Mouse (Mus musculus) hindbrain, embryonic 14.5 days (tissue): ENCODE measurements around the gene Zw10. TPM values are rescaled to one million over a fixed set of nuclear protein-coding genes. Genes with fewer than 3 reads are reported as not detected.
A peak's percentile ranks its signal among the peaks of the same experiment; 100 is the strongest.

Source experiments
- ATAC-seq: fragments of 200-750 bp; cut with Nextera tagmentation; 2 replicates; pipeline ENCODE4 v1.8.0; 2017; ENCODE audit warnings: moderate number of reproducible peaks, mild to moderate bottlenecking, moderate TSS enrichment, moderate library complexity; ENCODE audit not compliant: low FRiP score
- DNase-seq: peaks from one replicate; pipeline ENCODE4 v3.0.0-alpha.2; 2015; ENCODE audit warnings: low spot score
- H3K27ac ChIP-seq: fragments of 300-500 bp; sonication (generic); 2 replicates; pipeline ENCODE4 v1.5.1; 2014; ENCODE audit warnings: mild to moderate bottlenecking, moderate library complexity
- H3K27me3 ChIP-seq: fragments of 300-500 bp; sonication (generic); 2 replicates; pipeline ENCODE4 v1.6.1; 2014; ENCODE audit warnings: mild to moderate bottlenecking, low read length, mixed read lengths; ENCODE audit not compliant: control insufficient read depth, insufficient read depth
- H3K36me3 ChIP-seq: fragments of 300-500 bp; sonication (generic); replicated peaks from 2 replicates; pipeline ENCODE4 v1.6.1; 2014; ENCODE audit not compliant: control insufficient read depth, insufficient read depth
- H3K4me1 ChIP-seq: fragments of 300-500 bp; sonication (generic); replicated peaks from 2 replicates; pipeline ENCODE4 v1.6.1; 2014; ENCODE audit warnings: antibody characterized with exemption, low read length, mixed read lengths; ENCODE audit not compliant: control insufficient read depth, insufficient read depth
- H3K4me2 ChIP-seq: fragments of 300-500 bp; sonication (generic); replicated peaks from 2 replicates; pipeline ENCODE4 v1.6.1; 2014; ENCODE audit warnings: mild to moderate bottlenecking, moderate library complexity
- H3K4me3 ChIP-seq: fragments of 300-500 bp; sonication (generic); replicated peaks from 2 replicates; pipeline ENCODE4 v1.5.1; 2014; ENCODE audit warnings: mild to moderate bottlenecking, low read length
- H3K9ac ChIP-seq: fragments of 300-500 bp; sonication (generic); 2 replicates; pipeline ENCODE4 v1.6.1; 2014
- H3K9me3 ChIP-seq: fragments of 300-500 bp; sonication (generic); 2 replicates; pipeline ENCODE4 v1.6.1; 2016; ENCODE audit warnings: low read length; ENCODE audit not compliant: control insufficient read depth
- WGBS: fragments of 180-500 bp; shearing (Covaris S2); extraction: QIAGEN DNeasy Blood & Tissue Kit; methylation state at CpG from one replicate; pipeline ENCODE4 v1.1.7; 2014; 5-methylcytosine and 5-hydroxymethylcytosine counted together
- polyA plus RNA-seq: library from polyadenylated mRNA; unstranded; fragments of >200 nt; fragmentation: Nextera tagmentation; extraction: Ambion mirVana; gene quantifications from 2 replicates; pipeline ENCODE4 v1.2.1, GENCODE M21; 2014

The Zw10 gene
- polyA plus RNA-seq, 1 experiment from 2014 or later, result 25.1 TPM

DNA sequence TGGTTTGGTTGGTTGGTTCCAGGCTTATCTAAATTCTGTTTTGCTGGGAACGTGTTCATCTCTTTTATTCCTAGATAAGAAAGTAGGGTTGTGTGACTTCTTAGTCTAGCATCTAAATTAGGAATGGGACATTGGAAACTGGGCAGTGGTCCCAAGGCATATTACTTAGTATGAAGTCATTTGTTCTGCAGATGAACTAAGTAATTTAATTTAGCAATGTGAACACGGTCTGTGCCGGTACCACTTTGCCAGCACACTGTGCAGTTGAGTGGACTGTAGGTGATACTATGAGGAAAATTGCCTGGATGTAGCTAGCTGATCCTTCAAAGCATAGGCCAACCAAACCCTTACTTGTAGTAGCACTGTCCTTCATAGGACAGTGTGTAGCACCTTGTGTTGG, 21.4 kb downstream of the Zw10 start:
- no peak overlapping the region for H3K4me3 ChIP-seq
- 88% methylated on average over 3 of the region's 3 CpGs for WGBS
- no peak overlapping the region for H3K9ac ChIP-seq
- no peaks in the 10 kb centered on the region for H3K9me3 ChIP-seq
- no peak overlapping the region for H3K27ac ChIP-seq
- no peaks in the 10 kb centered on the region for H3K4me1 ChIP-seq
- H3K4me2 ChIP-seq, result no peak overlapping the region
- no peak for DNase-seq
- H3K27me3 ChIP-seq, result no peaks in the 10 kb centered on the region
- no peak for ATAC-seq
- peaks cover 66% of the 10 kb centered on the region for H3K36me3 ChIP-seq

DNA sequence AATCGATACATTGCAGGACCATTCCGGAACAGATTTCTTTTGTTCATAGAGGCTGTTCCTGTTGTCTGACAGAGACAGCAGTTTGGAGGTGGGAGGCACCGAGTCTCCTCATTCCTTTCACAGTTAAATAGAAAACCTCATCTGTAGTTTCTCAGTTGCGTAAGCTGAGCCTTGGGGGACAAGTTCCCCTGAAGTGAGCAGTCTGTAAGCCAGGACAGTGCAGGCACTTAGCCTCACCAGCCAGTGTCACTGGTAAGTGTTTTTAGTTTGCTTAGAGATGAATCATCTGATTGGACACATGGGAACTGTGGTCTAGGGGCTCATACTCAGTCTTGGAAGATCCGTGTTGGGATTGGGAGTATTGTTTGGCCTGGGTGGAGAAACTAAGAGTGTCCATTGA, 25.7 kb downstream of the Zw10 start, which contains the start of gene Tmprss5:
Gene Tmprss5 (plus strand): TSS at position 154 of the 400 bp plus-strand sequence.
- DNase-seq (no peak), ATAC-seq (no peak)
- no peaks in the 10 kb centered on the region for H3K9me3 ChIP-seq
- no peaks in the 10 kb centered on the region for H3K4me1 ChIP-seq
- peaks cover 28% of the 10 kb centered on the region for H3K36me3 ChIP-seq
- no peaks in the 10 kb centered on the region for H3K27me3 ChIP-seq
- WGBS, result 45% methylated on average over 5 of the region's 5 CpGs
- no peak within 1 kb of the TSS for H3K9ac ChIP-seq
- no peak within 1 kb of the TSS for H3K4me2 ChIP-seq
- H3K27ac ChIP-seq, result no peak within 1 kb of the TSS
- H3K4me3 ChIP-seq, result no peak within 1 kb of the TSS

DNA sequence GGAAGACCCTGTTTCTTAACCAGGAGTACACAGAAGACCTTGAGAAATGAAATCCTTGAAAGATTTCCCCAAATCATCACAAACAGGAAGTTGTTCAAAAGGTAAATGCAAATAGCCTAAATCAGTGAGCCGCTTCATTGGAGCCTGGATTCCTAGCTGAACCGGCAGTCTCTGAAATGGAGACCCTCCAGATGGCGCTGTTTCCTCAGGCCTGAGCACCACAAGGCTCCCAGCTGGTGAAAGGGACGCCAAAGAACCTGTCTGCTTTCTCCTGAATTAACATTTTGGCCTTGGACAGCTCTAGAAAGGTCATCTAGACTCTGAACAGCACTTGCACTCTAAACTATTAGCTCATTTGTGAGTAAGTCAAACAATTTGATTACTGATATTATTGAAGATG, 26.1 kb downstream of the Zw10 start:
- Histone ChIP-seq H3K4me2 (no peak overlapping the region), H3K36me3 (peaks cover 28% of the 10 kb centered on the region), H3K4me3 (no peak overlapping the region), H3K27me3 (no peaks in the 10 kb centered on the region), H3K9me3 (no peaks in the 10 kb centered on the region), H3K9ac (no peak overlapping the region), H3K27ac (no peak overlapping the region), H3K4me1 (no peaks in the 10 kb centered on the region)
- WGBS, result 2% methylated on average over 4 of the region's 4 CpGs
- DNase-seq (peak; percentile 86), ATAC-seq (peak; percentile 31; the same call in 1 of the 2 replicates)

DNA sequence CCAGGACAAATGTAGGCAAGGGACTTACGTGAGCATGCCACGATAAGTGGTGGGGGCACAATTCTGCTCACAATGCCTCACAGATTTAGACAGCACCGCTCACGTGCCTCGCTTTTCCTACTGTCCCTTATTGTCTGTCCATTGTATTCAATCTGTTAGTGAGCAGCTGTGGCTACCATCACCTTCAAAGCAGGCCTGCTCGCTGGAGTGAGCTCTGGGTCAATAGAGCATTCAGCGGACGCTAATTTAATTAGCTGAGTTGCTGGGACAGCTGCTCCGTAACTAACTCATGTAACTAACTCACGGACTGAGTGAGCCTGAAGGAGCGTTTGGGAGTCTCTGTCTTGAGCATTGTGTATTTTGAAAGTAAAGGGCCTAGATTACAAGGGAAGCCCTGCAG, 31.9 kb downstream of the Zw10 start:
- Histone ChIP-seq H3K9me3 (no peaks in the 10 kb centered on the region), H3K4me1 (no peaks in the 10 kb centered on the region), H3K4me3 (no peak overlapping the region), H3K27me3 (no peaks in the 10 kb centered on the region), H3K4me2 (no peak overlapping the region), H3K9ac (no peak overlapping the region), H3K36me3 (no peaks in the 10 kb centered on the region), H3K27ac (no peak overlapping the region)
- 18% methylated on average over 11 of the region's 11 CpGs for WGBS
- DNase-seq (no peak), ATAC-seq (no peak; the same call in 1 of the 2 replicates)

DNA sequence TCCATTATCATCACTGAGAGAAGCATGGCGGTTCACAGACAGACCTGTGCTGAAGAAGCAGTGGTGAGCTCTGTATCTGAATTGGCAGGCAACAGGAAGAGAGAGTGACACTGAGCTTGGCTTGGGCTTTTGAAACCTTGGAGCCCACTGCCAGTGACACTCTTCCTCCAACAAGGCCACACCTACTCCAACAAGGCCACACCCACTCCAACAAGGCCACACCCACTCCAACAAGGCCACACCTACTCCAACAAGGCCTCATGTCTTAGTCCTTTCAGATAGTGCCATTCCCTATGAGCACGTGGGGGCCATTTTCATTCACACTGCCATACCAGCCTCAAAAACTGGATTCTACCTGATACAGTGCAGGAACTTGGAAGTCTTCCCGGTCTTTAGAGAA, 43.5 kb downstream of the Zw10 start:
- no peaks in the 10 kb centered on the region; the same call in 1 of the 2 replicates for H3K4me1 ChIP-seq
- no peak overlapping the region for H3K9ac ChIP-seq
- WGBS, result 96% methylated on average over 3 of the region's 3 CpGs
- H3K36me3 ChIP-seq, result no peaks in the 10 kb centered on the region
- H3K9me3 ChIP-seq, result no peaks in the 10 kb centered on the region
- H3K4me2 ChIP-seq, result no peak overlapping the region
- ATAC-seq, result no peak
- H3K4me3 ChIP-seq, result no peak overlapping the region
- H3K27me3 ChIP-seq, result no peaks in the 10 kb centered on the region
- DNase-seq, result no peak
- H3K27ac ChIP-seq, result no peak overlapping the region

DNA sequence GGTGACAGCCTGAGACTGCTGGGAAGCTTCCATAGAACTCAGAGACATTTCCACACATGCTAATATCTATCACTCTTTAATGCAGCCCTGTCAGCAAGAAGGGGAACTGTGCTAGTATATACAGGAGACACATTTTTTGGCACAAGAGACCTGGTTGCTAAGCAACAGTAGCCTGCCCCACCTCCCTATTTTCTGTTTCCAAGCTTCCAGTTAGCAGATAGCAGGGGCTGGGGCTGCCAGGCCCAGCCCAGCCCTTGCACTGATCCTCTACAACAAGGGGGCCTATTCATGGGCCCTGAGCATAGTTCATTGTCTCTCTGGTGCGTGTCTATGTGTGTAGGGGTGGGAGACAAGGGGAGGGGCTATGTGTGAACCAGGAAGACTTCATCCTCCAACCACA, 46.9 kb downstream of the Zw10 start:
- no peak overlapping the region for H3K4me2 ChIP-seq
- no peaks in the 10 kb centered on the region; the same call in 1 of the 2 replicates for H3K4me1 ChIP-seq
- no peaks in the 10 kb centered on the region for H3K9me3 ChIP-seq
- WGBS, result 18% methylated on average over 1 of the region's 1 CpGs
- no peaks in the 10 kb centered on the region for H3K27me3 ChIP-seq
- H3K27ac ChIP-seq, result no peak overlapping the region
- DNase-seq (no peak), ATAC-seq (peak; percentile 88)
- no peaks in the 10 kb centered on the region for H3K36me3 ChIP-seq
- H3K9ac ChIP-seq, result no peak overlapping the region
- H3K4me3 ChIP-seq, result no peak overlapping the region

DNA sequence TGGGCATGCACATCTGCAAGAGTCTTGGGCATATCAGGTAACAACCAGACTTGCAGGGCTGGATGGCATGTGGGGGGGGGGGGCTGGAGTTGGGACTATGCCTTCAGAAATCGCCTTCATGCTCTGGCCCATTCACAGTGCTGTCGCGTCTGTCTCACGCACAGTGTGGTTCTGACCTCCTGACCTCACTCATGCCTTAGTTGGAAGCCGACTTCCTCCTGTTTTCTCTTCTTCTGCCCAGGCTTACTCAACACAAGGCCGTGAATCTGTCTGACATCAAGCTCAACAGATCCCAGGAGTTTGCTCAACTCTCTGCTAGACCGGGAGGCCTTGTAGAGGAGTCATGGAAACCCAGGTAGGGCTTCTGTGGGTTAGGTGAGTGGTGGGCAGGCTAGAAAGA, 53.7 kb downstream of the Zw10 start:
- no peak overlapping the region for H3K4me2 ChIP-seq
- WGBS, result 23% methylated on average over 7 of the region's 7 CpGs
- no peaks in the 10 kb centered on the region for H3K4me1 ChIP-seq
- no peak overlapping the region for H3K9ac ChIP-seq
- no peaks in the 10 kb centered on the region for H3K36me3 ChIP-seq
- DNase-seq, result no peak
- H3K27me3 ChIP-seq, result no peaks in the 10 kb centered on the region
- no peak for ATAC-seq
- H3K9me3 ChIP-seq, result no peaks in the 10 kb centered on the region
- no peak overlapping the region for H3K4me3 ChIP-seq
- H3K27ac ChIP-seq, result no peak overlapping the region

DNA sequence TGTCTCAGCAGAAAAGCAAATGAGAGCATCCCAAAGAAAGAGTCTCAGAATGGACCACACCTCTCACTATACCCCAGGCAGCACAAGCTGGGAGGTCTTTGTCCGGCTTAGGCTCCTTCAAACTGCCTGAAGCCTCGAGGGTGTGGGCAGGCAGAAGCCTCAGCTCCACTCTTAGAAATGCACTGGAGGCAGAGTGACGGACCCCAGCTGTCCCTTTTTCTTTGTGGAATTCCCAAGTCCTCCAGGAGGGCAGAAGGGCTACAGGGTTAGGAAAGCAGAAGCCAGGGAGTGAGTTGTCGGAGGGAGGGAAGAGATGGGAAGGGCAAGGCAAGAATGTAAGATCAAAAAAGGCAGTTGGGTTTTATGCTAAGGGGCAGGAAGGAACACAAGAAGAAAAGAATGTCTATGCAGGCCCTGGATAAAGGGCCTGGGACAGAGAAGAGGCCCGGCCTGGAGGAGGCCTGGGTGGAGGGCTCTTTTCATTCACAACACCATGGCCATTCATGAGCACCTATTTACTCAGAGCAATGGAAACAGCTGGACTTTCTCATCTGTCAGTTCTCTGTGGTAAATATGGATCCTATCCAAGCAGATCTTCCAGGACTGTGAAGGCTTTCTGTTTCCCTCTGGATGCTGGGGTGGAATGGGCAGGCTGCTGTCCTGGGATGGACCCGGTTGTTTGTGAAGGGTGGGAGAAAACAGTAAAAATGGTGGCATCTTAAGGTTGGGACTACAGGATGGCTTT, 55.2 kb downstream of the Zw10 start:
- ATAC-seq (no peak), DNase-seq (no peak)
- Histone ChIP-seq H3K27ac (no peak overlapping the region), H3K4me3 (no peak overlapping the region), H3K4me2 (no peak overlapping the region), H3K36me3 (no peaks in the 10 kb centered on the region), H3K27me3 (no peaks in the 10 kb centered on the region), H3K4me1 (no peaks in the 10 kb centered on the region), H3K9me3 (no peaks in the 10 kb centered on the region), H3K9ac (no peak overlapping the region)
- 34% methylated on average over 6 of the region's 6 CpGs for WGBS

DNA sequence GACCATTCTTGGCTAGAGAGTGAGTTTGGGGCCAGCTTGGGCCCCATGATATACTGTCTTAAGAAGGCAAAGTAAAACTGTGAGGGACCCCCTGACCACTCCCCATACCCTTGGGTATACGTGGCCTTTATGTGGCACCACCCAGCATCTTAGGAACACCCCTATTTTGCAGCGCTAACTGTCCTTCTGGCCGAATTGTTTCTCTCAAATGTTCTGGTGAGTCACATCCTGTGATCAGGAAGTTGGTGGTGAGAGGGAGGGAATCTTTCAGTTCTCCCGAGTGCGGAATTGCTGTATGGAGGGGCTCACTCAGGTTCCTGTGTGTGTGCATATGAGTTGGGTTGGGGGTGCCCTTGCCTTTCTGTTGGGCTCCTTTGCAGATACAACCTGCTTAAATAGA, 55.9 kb downstream of the Zw10 start:
- ATAC-seq (no peak), DNase-seq (no peak)
- no peaks in the 10 kb centered on the region for H3K9me3 ChIP-seq
- H3K4me3 ChIP-seq, result no peak overlapping the region
- 88% methylated on average over 5 of the region's 5 CpGs for WGBS
- H3K4me1 ChIP-seq, result no peaks in the 10 kb centered on the region
- no peaks in the 10 kb centered on the region for H3K27me3 ChIP-seq
- no peak overlapping the region for H3K9ac ChIP-seq
- no peak overlapping the region for H3K4me2 ChIP-seq
- no peaks in the 10 kb centered on the region for H3K36me3 ChIP-seq
- no peak overlapping the region for H3K27ac ChIP-seq
